Mouse (Mus musculus) hindbrain, embryonic 13.5 days (tissue): Measurements from ENCODE around the gene Clgn. TPM values are rescaled to one million over a fixed set of nuclear protein-coding genes. Genes with fewer than 3 reads are reported as not detected.

Source experiments
- ATAC-seq: fragments of 200-750 bp; cut with Nextera tagmentation; 2 replicates; pipeline ENCODE4 v1.8.0; 2017; ENCODE audit warnings: moderate TSS enrichment; ENCODE audit not compliant: low FRiP score
- H3K27ac ChIP-seq: fragments of 300-500 bp; sonication (generic); 2 replicates; pipeline ENCODE4 v1.5.1; 2015; ENCODE audit warnings: inconsistent platforms, mild to moderate bottlenecking, moderate library complexity
- H3K27me3 ChIP-seq: fragments of 300-500 bp; sonication (generic); 2 replicates; pipeline ENCODE4 v1.6.1; 2015; ENCODE audit warnings: mild to moderate bottlenecking, inconsistent platforms
- H3K36me3 ChIP-seq: fragments of 300-500 bp; sonication (generic); 2 replicates; pipeline ENCODE4 v1.6.1; 2015; ENCODE audit warnings: mild to moderate bottlenecking, inconsistent platforms
- H3K4me1 ChIP-seq: fragments of 300-500 bp; sonication (generic); replicated peaks from 2 replicates; pipeline ENCODE4 v1.6.1; 2015; ENCODE audit warnings: inconsistent platforms
- H3K4me2 ChIP-seq: fragments of 300-500 bp; sonication (generic); 2 replicates; pipeline ENCODE4 v1.6.1; 2015; ENCODE audit warnings: inconsistent platforms, mild to moderate bottlenecking, moderate library complexity
- H3K4me3 ChIP-seq: fragments of 300-500 bp; sonication (generic); 2 replicates; pipeline ENCODE4 v1.5.1; 2015; ENCODE audit warnings: mild to moderate bottlenecking, inconsistent platforms
- H3K9ac ChIP-seq: fragments of 300-500 bp; sonication (generic); 2 replicates; pipeline ENCODE4 v1.6.1; 2015; ENCODE audit warnings: mild to moderate bottlenecking, inconsistent platforms
- H3K9me3 ChIP-seq: fragments of 300-500 bp; sonication (generic); 2 replicates; pipeline ENCODE4 v1.6.1; 2016; ENCODE audit warnings: inconsistent platforms
- WGBS: fragments of 180-500 bp; shearing (Covaris S2); methylation state at CpG from one replicate; pipeline ENCODE4 v1.1.7; 2015; 5-methylcytosine and 5-hydroxymethylcytosine counted together
- polyA plus RNA-seq: library from polyadenylated mRNA; unstranded; fragments of >200 nt; fragmentation: Nextera tagmentation; extraction: Ambion mirVana; gene quantifications from 2 replicates; pipeline ENCODE4 v1.2.1, GENCODE M21; 2015

Gene Clgn
- 9.2 and 9.6 TPM in 2 replicates for polyA plus RNA-seq

DNA sequence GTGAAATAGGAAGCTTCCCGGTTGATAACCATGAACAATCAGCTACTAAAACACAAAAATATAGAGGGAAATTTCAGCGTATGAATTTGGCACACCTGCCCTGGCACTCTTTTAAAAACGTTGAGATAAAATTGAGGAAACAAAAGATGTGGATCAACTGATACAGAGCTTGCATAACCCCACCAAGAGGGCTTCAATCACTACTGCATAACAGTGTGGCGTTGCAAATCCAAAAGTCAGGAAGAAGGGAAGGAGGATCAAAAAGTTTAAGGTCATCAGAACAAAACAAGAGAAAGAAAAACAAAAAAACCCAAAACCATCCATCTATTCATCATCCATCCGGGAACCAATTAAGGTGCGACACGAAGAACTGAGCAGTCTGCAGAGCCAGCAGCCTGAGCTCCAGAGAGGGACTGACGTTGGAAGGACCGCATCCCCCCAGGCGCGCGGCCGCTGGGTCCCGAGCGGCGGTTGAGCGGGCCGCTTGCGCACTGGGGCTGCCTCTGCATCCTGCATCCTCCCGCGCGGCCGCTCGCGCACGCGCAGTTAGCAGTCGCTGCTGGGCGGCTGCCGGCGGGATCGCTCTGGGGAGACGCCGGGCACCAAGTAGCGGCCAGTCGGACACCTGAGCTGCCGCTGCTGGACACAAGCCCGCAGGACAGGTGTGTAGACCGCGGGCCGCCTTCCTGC lies at the start of gene Clgn:
Clgn (plus strand) TSS at position 552 of the 690 bp plus-strand sequence.
- ATAC-seq, result peak; percentile 96
- peaks cover 9% of the 10 kb centered on the region for H3K27me3 ChIP-seq
- no peaks in the 10 kb centered on the region for H3K9me3 ChIP-seq
- WGBS, result 5% methylated on average over 41 of the region's 41 CpGs
- H3K9ac ChIP-seq, result peak within 1 kb of the TSS; percentile 88
- H3K4me3 ChIP-seq, result peak within 1 kb of the TSS; percentile 79
- H3K27ac ChIP-seq, result no peak within 1 kb of the TSS
- peaks cover 6% of the 10 kb centered on the region; the same call in 1 of the 2 replicates for H3K4me1 ChIP-seq
- peak within 1 kb of the TSS; percentile 87 for H3K4me2 ChIP-seq
- peaks cover 4% of the 10 kb centered on the region; the same call in 1 of the 2 replicates for H3K36me3 ChIP-seq

DNA sequence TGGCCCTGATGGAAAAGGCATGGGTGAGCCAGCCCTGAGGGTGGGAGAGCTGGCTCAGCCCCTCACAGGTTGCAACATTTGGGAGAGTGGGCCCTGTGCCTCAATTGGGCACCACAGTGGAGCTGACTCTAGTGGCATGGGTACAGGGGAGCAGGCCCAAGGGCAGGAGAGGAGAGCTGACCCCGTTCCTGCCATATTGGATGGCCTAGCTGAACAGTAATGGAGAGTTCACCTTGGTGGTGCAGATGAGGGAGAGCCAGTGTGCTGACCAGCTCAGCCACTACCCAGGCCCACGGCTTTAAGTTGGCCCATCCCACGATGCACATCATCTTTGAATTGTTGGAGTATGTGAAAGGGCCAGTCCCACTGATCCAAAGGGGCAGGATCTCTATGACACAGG lies 47.6 kb upstream of the Clgn start:
- no peaks in the 10 kb centered on the region for H3K27me3 ChIP-seq
- no peaks in the 10 kb centered on the region for H3K9me3 ChIP-seq
- no peak overlapping the region for H3K4me2 ChIP-seq
- H3K4me1 ChIP-seq, result no peaks in the 10 kb centered on the region
- no peak overlapping the region for H3K9ac ChIP-seq
- no peak overlapping the region for H3K27ac ChIP-seq
- 88% methylated on average over 3 of the region's 3 CpGs for WGBS
- no peaks in the 10 kb centered on the region for H3K36me3 ChIP-seq
- ATAC-seq, result peak; percentile 63
- H3K4me3 ChIP-seq, result no peak overlapping the region

DNA sequence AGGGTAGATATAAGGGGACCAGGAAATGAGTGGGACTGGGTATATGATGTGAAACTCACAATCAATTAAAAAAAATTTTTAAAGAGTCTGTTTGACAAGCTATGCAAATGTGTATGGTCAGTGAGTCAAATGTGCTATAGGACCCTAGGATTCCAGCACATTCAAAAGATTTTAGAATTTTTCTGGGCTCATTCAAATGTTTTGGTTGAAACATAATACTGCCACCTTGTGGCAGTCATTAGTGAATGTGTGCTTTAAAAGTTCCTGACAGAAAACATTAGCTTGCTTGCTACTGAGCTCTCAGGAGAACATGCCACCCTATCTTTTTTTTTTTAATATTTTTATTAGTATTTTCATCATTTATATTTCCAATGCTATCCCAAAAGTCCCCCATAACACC lies 47.0 kb upstream of the Clgn start:
- no peak overlapping the region for H3K4me2 ChIP-seq
- ATAC-seq, result no peak
- no peaks in the 10 kb centered on the region for H3K36me3 ChIP-seq
- H3K27ac ChIP-seq, result no peak overlapping the region
- no peaks in the 10 kb centered on the region for H3K4me1 ChIP-seq
- no peaks in the 10 kb centered on the region for H3K9me3 ChIP-seq
- H3K9ac ChIP-seq, result no peak overlapping the region
- no peak overlapping the region for H3K4me3 ChIP-seq
- no peaks in the 10 kb centered on the region for H3K27me3 ChIP-seq

DNA sequence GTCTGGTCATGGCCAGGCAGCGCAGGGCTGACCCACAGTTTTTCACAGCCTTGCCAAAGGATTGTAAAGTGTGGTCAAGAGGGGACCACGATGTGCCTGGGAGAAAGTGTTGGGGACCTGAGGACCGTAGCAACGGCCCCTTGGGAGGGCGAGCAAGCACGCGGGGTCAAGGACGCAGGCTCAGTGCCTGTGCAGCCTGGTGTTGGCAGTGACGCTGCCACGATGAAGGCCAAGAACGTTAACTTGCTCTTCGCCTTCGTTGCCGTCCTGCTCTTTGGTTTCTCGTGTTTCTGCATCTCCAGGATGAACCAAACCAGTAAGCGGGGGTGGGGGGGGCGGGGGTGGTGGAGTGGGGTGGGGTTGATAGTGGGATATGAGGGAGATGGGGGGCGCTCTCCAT lies 41.4 kb upstream of the Clgn start, which contains the start of gene Mgat4d:
Mgat4d (plus strand) TSS at position 209 of the 400 bp plus-strand sequence.
- H3K4me1 ChIP-seq, result no peaks in the 10 kb centered on the region
- H3K4me2 ChIP-seq, result no peak within 1 kb of the TSS
- no peak within 1 kb of the TSS for H3K4me3 ChIP-seq
- ATAC-seq, result no peak
- H3K36me3 ChIP-seq, result no peaks in the 10 kb centered on the region
- no peak within 1 kb of the TSS for H3K27ac ChIP-seq
- 86% methylated on average over 18 of the region's 18 CpGs for WGBS
- no peak within 1 kb of the TSS for H3K9ac ChIP-seq
- no peaks in the 10 kb centered on the region for H3K9me3 ChIP-seq
- H3K27me3 ChIP-seq, result no peaks in the 10 kb centered on the region

DNA sequence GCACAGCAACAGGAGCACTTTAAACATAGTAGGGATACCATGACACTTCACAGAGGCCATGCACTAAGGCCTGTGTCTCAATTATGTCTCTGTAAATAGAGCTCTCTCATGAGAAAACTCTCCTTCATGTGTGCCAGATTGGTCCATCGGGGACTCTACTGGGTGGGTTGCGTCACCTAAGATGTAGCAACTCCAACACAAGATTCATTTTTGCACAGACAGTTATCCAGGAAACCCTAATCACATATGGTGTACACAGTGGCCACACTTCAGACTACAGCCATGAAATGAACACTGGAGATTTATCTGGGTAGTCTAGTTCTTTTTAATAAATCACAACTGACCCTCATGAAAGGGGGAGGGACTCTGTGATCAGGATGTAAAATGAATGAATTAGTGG lies 38.4 kb upstream of the Clgn start:
- Histone ChIP-seq H3K27ac (no peak overlapping the region), H3K27me3 (no peaks in the 10 kb centered on the region), H3K4me3 (no peak overlapping the region), H3K9ac (no peak overlapping the region), H3K36me3 (no peaks in the 10 kb centered on the region), H3K9me3 (no peaks in the 10 kb centered on the region), H3K4me1 (no peaks in the 10 kb centered on the region), H3K4me2 (no peak overlapping the region)
- ATAC-seq, result no peak
- WGBS, result 96% methylated on average over 2 of the region's 2 CpGs

DNA sequence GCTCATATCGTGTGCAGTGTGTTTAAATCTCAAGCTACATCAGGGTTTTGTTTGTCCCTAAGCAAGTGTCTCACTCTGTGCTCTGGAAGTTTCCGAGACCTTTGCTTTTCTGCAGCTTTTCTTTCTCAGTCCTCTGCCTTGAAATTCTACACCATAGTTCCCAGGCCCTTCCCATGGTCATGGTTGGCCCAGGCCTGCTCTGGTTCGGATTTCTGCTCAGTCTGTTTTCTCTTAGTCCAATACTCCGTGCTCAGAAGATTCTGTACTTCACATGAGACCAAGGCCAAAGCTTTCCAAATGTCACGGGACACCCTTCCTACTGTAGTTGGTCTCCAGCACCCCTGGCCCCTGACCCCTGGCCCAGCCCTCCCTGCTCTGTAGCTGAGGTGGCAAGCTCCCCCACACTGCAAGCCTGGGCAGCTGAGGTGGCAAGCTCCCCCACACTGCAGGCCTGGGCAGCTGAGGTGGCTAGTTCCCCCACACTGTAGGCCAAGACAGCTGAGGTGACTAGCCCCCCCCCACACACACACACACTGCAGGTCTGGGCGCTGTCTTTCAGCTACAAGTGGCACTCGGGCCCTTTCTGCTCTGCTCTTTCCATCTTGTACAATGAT lies 26.4 kb upstream of the Clgn start:
- Histone ChIP-seq H3K4me2 (no peak overlapping the region), H3K9me3 (no peaks in the 10 kb centered on the region), H3K4me1 (no peaks in the 10 kb centered on the region), H3K27me3 (no peaks in the 10 kb centered on the region), H3K36me3 (no peaks in the 10 kb centered on the region), H3K9ac (no peak overlapping the region), H3K27ac (no peak overlapping the region), H3K4me3 (no peak overlapping the region)
- 75% methylated on average over 7 of the region's 7 CpGs for WGBS
- no peak for ATAC-seq

DNA sequence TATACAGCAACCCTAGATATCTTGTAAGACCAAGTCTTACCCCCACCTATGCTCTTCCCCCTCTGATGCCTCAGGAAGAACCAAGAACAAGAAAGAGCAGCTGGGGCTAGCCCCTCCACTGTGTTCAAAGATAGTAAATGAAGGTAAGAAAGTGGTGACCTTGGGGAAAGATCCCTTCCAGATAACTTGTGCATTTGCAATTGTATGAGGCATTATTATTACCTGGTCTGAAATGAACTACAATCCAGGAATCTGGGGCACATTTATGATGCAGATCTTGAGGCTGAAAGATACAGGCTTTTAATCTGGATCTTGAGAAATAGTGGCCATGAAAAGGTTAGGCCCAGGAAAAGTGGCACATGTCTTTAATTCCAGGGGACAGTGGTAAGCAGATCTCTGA lies 12.4 kb upstream of the Clgn start:
- no peaks in the 10 kb centered on the region for H3K9me3 ChIP-seq
- H3K4me3 ChIP-seq, result no peak overlapping the region
- no peak overlapping the region for H3K9ac ChIP-seq
- H3K4me2 ChIP-seq, result no peak overlapping the region
- no peak for ATAC-seq
- H3K27ac ChIP-seq, result no peak overlapping the region
- H3K27me3 ChIP-seq, result no peaks in the 10 kb centered on the region
- H3K36me3 ChIP-seq, result no peaks in the 10 kb centered on the region
- no peaks in the 10 kb centered on the region for H3K4me1 ChIP-seq

DNA sequence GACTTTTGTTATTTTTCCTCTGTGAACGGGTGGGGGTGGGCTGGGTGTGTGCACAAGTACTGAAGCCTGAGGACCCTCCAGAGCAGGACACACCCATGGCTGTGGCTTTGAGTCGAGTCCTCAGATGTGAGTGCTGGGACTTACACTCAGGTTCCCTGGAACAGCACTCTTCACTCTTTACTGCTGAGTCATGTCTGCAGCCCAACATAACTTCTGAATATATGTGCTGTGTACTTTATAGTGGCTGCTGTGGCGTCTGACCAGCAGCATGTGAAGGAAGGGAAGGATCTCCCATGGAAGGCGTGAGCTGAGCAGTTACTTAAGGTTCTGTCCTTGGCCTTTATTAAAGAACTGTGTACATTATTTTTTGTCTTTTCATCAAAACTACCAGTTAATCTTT lies 9.5 kb upstream of the Clgn start:
- no peaks in the 10 kb centered on the region for H3K9me3 ChIP-seq
- 80% methylated on average over 4 of the region's 4 CpGs for WGBS
- H3K27me3 ChIP-seq, result no peaks in the 10 kb centered on the region
- no peak overlapping the region for H3K9ac ChIP-seq
- H3K4me1 ChIP-seq, result no peaks in the 10 kb centered on the region
- ATAC-seq, result no peak
- no peak overlapping the region for H3K4me2 ChIP-seq
- H3K36me3 ChIP-seq, result no peaks in the 10 kb centered on the region
- H3K4me3 ChIP-seq, result no peak overlapping the region
- no peak overlapping the region for H3K27ac ChIP-seq

DNA sequence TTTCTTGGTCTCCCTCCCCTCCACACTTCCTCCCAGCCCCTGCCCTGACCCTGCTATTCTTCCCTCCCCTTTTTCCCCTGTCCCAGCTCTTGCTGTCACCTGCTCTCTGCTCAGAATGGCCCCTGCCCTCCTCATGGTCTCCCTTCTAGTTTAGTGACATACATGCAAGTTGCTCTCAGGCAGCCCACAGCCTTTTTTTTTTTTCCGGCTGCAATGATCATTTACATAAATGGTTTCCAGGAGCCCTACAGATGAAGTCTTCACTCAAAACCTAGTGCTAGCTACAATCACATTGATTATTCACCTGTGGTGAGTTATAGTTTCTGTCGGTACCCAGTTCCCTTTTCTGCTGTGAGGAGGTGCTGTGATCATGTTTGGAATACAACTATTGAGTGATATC lies 8.7 kb upstream of the Clgn start:
- H3K27me3 ChIP-seq, result no peaks in the 10 kb centered on the region
- ATAC-seq, result no peak
- H3K4me3 ChIP-seq, result no peak overlapping the region
- no peak overlapping the region for H3K9ac ChIP-seq
- H3K4me2 ChIP-seq, result no peak overlapping the region
- no peaks in the 10 kb centered on the region for H3K36me3 ChIP-seq
- no peaks in the 10 kb centered on the region for H3K9me3 ChIP-seq
- WGBS, result 88% methylated on average over 2 of the region's 2 CpGs
- no peak overlapping the region for H3K27ac ChIP-seq
- no peaks in the 10 kb centered on the region for H3K4me1 ChIP-seq

DNA sequence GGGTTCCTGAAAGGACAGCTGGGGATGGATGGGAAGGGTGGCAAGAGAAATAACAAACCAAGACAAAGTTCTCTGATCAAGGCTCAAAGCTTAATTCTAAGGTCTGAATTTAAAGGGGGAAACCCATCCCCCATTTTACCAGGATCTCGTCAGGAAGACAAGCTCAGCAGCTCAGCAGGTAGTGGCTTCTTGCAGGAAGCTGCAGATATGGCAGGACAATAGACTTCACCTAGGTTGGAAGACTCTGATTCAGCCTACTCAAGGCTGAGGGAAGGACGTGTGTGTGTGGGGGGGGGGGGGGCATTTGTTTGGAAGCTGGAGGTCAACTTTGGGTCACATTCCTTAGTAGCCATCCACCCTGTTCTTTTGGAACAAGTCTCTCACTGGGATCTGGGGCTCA lies 6.8 kb upstream of the Clgn start:
- no peaks in the 10 kb centered on the region for H3K27me3 ChIP-seq
- H3K27ac ChIP-seq, result no peak overlapping the region
- H3K9me3 ChIP-seq, result no peaks in the 10 kb centered on the region
- H3K4me1 ChIP-seq, result no peaks in the 10 kb centered on the region
- no peak for ATAC-seq
- H3K36me3 ChIP-seq, result no peaks in the 10 kb centered on the region
- no peak overlapping the region for H3K4me3 ChIP-seq
- whole genome bisulfite sequencing, result 33% methylated on average over 2 of the region's 2 CpGs
- H3K9ac ChIP-seq, result no peak overlapping the region
- no peak overlapping the region for H3K4me2 ChIP-seq

DNA sequence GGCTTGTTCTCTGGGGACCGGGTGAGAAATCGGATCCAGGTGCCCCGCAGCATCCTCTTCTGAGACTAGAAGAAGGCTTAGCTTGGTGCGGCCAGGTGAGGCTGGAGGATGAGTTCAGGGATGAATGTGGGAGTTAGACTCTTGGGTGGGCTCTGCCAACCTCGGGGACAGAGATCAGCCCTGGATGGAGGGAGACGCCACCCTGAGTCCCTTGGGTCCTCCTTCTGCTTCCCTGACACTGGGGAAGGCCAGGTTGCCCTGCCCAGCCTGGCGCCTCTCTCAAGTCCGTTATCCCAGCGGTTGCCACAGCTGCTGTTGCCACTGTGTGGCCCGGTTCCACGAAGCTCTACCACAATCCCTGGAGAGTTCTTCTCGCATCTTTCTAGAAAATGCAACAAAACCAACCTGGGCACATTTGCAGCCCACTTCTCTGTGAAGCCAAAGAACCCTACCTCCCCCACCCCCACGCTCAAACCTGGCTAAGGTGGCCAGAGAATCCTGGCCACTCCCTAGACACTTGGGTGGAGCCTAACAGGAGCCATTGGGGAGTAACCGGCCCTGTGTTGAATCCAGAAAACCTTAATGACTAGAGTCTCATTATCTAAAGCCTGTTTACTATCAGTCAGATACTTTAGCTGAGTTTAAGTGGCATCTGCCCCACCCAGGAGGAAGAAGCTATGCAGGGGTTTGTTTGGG lies 487 bp downstream of the Clgn start:
- peak overlapping the region; percentile 88 for H3K9ac ChIP-seq
- peak overlapping the region; percentile 79 for H3K4me3 ChIP-seq
- ATAC-seq, result peak; percentile 76
- H3K9me3 ChIP-seq, result no peaks in the 10 kb centered on the region
- 8% methylated on average over 14 of the region's 14 CpGs for WGBS
- no peak overlapping the region for H3K27ac ChIP-seq
- H3K4me2 ChIP-seq, result peak overlapping the region; percentile 87
- H3K4me1 ChIP-seq, result peaks cover 6% of the 10 kb centered on the region; the same call in 1 of the 2 replicates
- H3K27me3 ChIP-seq, result peaks cover 9% of the 10 kb centered on the region
- peaks cover 4% of the 10 kb centered on the region; the same call in 1 of the 2 replicates for H3K36me3 ChIP-seq

DNA sequence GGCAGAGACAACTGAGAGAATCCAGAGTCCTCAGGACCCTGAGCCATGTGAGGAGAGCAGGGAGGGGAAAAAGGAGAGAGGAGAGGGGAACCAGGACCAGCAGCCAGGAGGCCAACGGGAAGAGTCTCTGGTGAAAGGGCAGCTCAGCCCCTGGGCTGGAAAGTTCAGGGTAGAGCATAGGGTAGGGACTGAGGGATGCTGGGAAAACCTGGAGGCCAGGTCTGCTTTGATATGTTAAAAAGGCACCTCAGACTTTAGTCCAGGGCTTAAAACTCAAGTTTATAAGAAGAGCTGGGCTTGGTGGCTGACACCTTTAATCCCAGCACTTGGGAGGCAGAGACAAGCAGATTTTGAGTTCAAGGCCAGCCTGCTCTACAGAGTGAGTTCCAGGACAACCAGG lies 2.9 kb downstream of the Clgn start:
- WGBS, result 54% methylated on average over 1 of the region's 1 CpGs
- no peak for ATAC-seq

More for the DNA sequence above, 2.9 kb downstream of the Clgn start:
- Histone ChIP-seq H3K27me3 (peaks cover 9% of the 10 kb centered on the region), H3K4me2 (no peak overlapping the region), H3K4me3 (no peak overlapping the region), H3K27ac (no peak overlapping the region), H3K9me3 (no peaks in the 10 kb centered on the region), H3K4me1 (peaks cover 6% of the 10 kb centered on the region; the same call in 1 of the 2 replicates), H3K36me3 (peaks cover 4% of the 10 kb centered on the region; the same call in 1 of the 2 replicates), H3K9ac (no peak overlapping the region)
